10 mouse cellular contexts compared by ENCODE assay signal in the genomic region with DNA sequence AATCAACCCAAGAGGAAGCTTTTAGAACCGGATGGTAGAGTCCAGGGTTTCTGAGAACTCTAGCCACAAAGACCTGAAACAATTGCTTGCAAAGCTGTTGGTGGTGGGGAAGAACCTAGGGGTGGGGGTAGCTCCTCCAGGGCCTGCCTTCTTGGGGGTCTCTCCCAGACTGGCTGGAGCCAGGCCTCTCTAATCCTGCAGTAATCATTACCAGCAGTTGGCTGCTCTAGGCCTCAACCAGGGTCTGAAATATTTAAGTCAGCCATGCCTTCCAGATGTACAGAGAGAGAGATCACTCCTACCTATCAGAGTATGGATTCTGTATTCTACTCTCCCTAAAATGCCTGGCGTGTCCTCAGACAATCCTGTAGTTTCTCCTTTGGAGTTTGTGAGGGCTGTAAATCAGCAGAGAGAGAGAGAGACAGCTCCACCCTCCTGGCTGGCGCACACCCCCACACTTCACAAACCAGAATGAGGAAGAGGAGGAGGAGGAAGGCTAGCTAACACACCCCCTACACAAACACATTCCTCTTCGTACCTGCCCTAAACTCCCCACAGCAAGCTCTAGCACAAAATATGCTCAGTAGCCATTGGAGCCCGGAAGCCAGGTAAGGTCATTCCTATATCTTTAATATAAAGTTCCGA. TPM values are rescaled to one million over a fixed set of nuclear protein-coding genes. Genes with fewer than 3 reads are reported as not detected.
DNase-seq lines count a peak whose midpoint lies in the region; ATAC-seq and TF ChIP-seq lines count a peak whose summit lies in the region.
"Had no signal": no experiment of that assay in that cellular context is flagged by ENCODE, and none has a peak within 500 bp of the region (broad histone marks: within the 10 kb centered on the region; RNA-seq: fewer than 3 reads in every experiment).

No protein-coding gene starts in this region.

- no peak for TF ChIP-seq EP300 in liver, embryonic 14.5 days (IDR thresholded peaks at IDR 0.05; ENCODE audit: low read depth)

- H3K9ac ChIP-seq in kidney, embryonic 16.5 days (replicated peaks; ENCODE audit: low read length) = peak overlapping the region; percentile 97; the same call in 1 of the 2 replicates
- no peak overlapping the region for H3K9ac ChIP-seq in embryonic facial prominence, embryonic 13.5 days
- H3K9ac ChIP-seq in liver, embryonic 14.5 days (replicated peaks) = no peak overlapping the region
- H3K9ac ChIP-seq: forebrain, embryonic 13.5 days had no signal

- 37% methylated on average over 6 of the region's 6 CpGs for WGBS in kidney, embryonic 16.5 days
- WGBS in embryonic facial prominence, embryonic 13.5 days = 30% methylated on average over 6 of the region's 6 CpGs
- WGBS in liver, embryonic 14.5 days (ENCODE audit: insufficient replicate concordance) = 38% methylated on average over 6 of the region's 6 CpGs

- H3K4me2 ChIP-seq in kidney, embryonic 16.5 days (replicated peaks; ENCODE audit: low read depth, low read length) = no peak overlapping the region; the same call in 1 of the 2 replicates
- H3K4me2 ChIP-seq in embryonic facial prominence, embryonic 13.5 days = peak overlapping the region; percentile 94
- peak overlapping the region; percentile 90 for H3K4me2 ChIP-seq in liver, embryonic 14.5 days (ENCODE audit: low read depth)

- H3K4me3 ChIP-seq in kidney, embryonic 16.5 days (ENCODE audit: low read length) = peak overlapping the region; percentile 87; the same call in 1 of the 2 replicates
- H3K4me3 ChIP-seq in embryonic facial prominence, embryonic 13.5 days = no peak overlapping the region
- no peak overlapping the region for H3K4me3 ChIP-seq in liver, embryonic 14.5 days (ENCODE audit: insufficient read depth in 1 of 2, low read depth in 2 of 2, low read length in 2 of 2)
- H3K4me3 ChIP-seq: forebrain, embryonic 13.5 days had no signal

- intact Hi-C loops in left cerebral cortex, postnatal 14 days (cut with DNase I) = loop anchor here (2.0 to 5.0 kb wide), 2 partner anchors 17 to 201 kb away; no protein-coding TSS in a partner anchor

- no peaks in the 10 kb centered on the region for H3K27me3 ChIP-seq in kidney, embryonic 16.5 days (ENCODE audit: insufficient read depth, low read length)
- H3K27me3 ChIP-seq in embryonic facial prominence, embryonic 13.5 days = no peaks in the 10 kb centered on the region
- H3K27me3 ChIP-seq in liver, embryonic 14.5 days (ENCODE audit: control insufficient read depth, insufficient read depth, low read length) = peaks cover 2% of the 10 kb centered on the region; the same call in 1 of the 2 replicates
- H3K27me3 ChIP-seq: forebrain, embryonic 13.5 days had no signal

- no peaks in the 10 kb centered on the region for H3K9me3 ChIP-seq in kidney, embryonic 16.5 days (ENCODE audit: low read length)
- no peaks in the 10 kb centered on the region for H3K9me3 ChIP-seq in embryonic facial prominence, embryonic 13.5 days
- no peaks in the 10 kb centered on the region for H3K9me3 ChIP-seq in liver, embryonic 14.5 days (ENCODE audit: control insufficient read depth, low read length)
- H3K9me3 ChIP-seq: forebrain, embryonic 13.5 days had no signal

- ATAC-seq in kidney, embryonic 16.5 days (ENCODE audit: low FRiP score, low TSS enrichment) = no peak
- no peak for ATAC-seq in embryonic facial prominence, embryonic 13.5 days (ENCODE audit: insufficient number of reproducible peaks, insufficient read depth, low FRiP score, low TSS enrichment, low read depth)
- ATAC-seq in liver, embryonic 14.5 days (ENCODE audit: insufficient read depth) = no peak
- ATAC-seq: forebrain, embryonic 13.5 days; hindbrain, postnatal 0 days had no signal

- H3K4me1 ChIP-seq in kidney, embryonic 16.5 days (ENCODE audit: insufficient read depth, low read length) = peaks cover 39% of the 10 kb centered on the region
- H3K4me1 ChIP-seq in embryonic facial prominence, embryonic 13.5 days = peaks cover 47% of the 10 kb centered on the region
- peaks cover 3 to 20% of the 10 kb centered on the region in 2 experiments; a peak in 3 of 4 replicates for H3K4me1 ChIP-seq in liver, embryonic 14.5 days (replicated peaks; ENCODE audit: control insufficient read depth in 2 of 2, insufficient read depth in 2 of 2, low read length in 1 of 2)

- no peak for TF ChIP-seq CTCF in liver, embryonic 14.5 days (IDR thresholded peaks at IDR 0.05; ENCODE audit: low read depth)

- peaks cover 24% of the 10 kb centered on the region for H3K36me3 ChIP-seq in kidney, embryonic 16.5 days (ENCODE audit: insufficient read depth, low read length)
- peaks cover 34% of the 10 kb centered on the region for H3K36me3 ChIP-seq in embryonic facial prominence, embryonic 13.5 days
- H3K36me3 ChIP-seq in liver, embryonic 14.5 days (replicated peaks; ENCODE audit: control insufficient read depth, insufficient read depth, low read depth) = peaks cover 2% of the 10 kb centered on the region

- peak overlapping the region; percentile 98 for H3K27ac ChIP-seq in kidney, embryonic 16.5 days (ENCODE audit: low read length)
- H3K27ac ChIP-seq in embryonic facial prominence, embryonic 13.5 days = peak overlapping the region; percentile 99
- H3K27ac ChIP-seq in liver, embryonic 14.5 days = no peak overlapping the region; the same call in 1 of the 2 replicates
- H3K27ac ChIP-seq: forebrain, embryonic 13.5 days; hindbrain, postnatal 0 days had no signal

- DNase-seq in embryo, embryonic 10.5 days (ENCODE audit: low spot score) = peak; percentile 36
- no peak for DNase-seq in embryo, embryonic 9.5 days (ENCODE audit: extremely low spot score)
- no peak for DNase-seq in kidney, adult 11 months
- DNase-seq in liver, embryonic 14.5 days (ENCODE audit: low read depth in 3 of 3, low spot score in 3 of 3) = no peak
- DNase-seq in left cerebral cortex, postnatal 14 days (ENCODE audit: low spot score in 2 of 2) = no peak
- DNase-seq in frontal cortex, postnatal 36 days (ENCODE audit: low spot score in 2 of 2) = no peak

RNA-seq across cellular contexts. Expression of gene Lzts2, which starts 0.5 kb away (rescaled TPM):
- 57.5 and 59.2 TPM in 2 replicates for polyA plus RNA-seq in kidney, embryonic 16.5 days (2015; fragmentation: Nextera tagmentation; extraction: Ambion mirVana)
- 64.6 and 73.3 TPM in 2 replicates for polyA plus RNA-seq in embryonic facial prominence, embryonic 13.5 days (2015; fragmentation: Nextera tagmentation; extraction: Ambion mirVana)
- polyA plus RNA-seq in liver, embryonic 14.5 days (2012; rRNA removed) = 4.8 and 6.2 TPM in 2 replicates
- polyA plus RNA-seq in liver, embryonic 14.5 days (2014; fragmentation: Nextera tagmentation; extraction: Ambion mirVana) = 3.7 and 6.0 TPM in 2 replicates
- 10 to 100 TPM; 28.9 to 31.6 TPM for total RNA-seq in left cerebral cortex, postnatal 14 days (2021)

RNA-seq across cellular contexts. Expression of gene Mrpl43, which starts 7.5 kb away (rescaled TPM):
- 69.5 and 72.8 TPM in 2 replicates for polyA plus RNA-seq in kidney, embryonic 16.5 days (2015; fragmentation: Nextera tagmentation; extraction: Ambion mirVana)
- polyA plus RNA-seq in embryonic facial prominence, embryonic 13.5 days (2015; fragmentation: Nextera tagmentation; extraction: Ambion mirVana) = 72.6 and 81.2 TPM in 2 replicates
- 28.9 and 30.5 TPM in 2 replicates for polyA plus RNA-seq in liver, embryonic 14.5 days (2012; rRNA removed)
- polyA plus RNA-seq in liver, embryonic 14.5 days (2014; fragmentation: Nextera tagmentation; extraction: Ambion mirVana) = 19.6 and 20.5 TPM in 2 replicates
- total RNA-seq in left cerebral cortex, postnatal 14 days (2021) = 10 to 100 TPM; 41.2 to 44.6 TPM

RNA-seq across cellular contexts. Expression of gene Twnk, which starts 8.2 kb away (rescaled TPM):
- 28.4 and 31.5 TPM in 2 replicates for polyA plus RNA-seq in kidney, embryonic 16.5 days (2015; fragmentation: Nextera tagmentation; extraction: Ambion mirVana)
- polyA plus RNA-seq in embryonic facial prominence, embryonic 13.5 days (2015; fragmentation: Nextera tagmentation; extraction: Ambion mirVana) = 27.0 and 28.5 TPM in 2 replicates
- polyA plus RNA-seq in liver, embryonic 14.5 days (2012; rRNA removed) = 6.0 and 8.0 TPM in 2 replicates
- polyA plus RNA-seq in liver, embryonic 14.5 days (2014; fragmentation: Nextera tagmentation; extraction: Ambion mirVana) = 4.3 TPM in 2 replicates
- 10 to 100 TPM; 13.2 to 14.7 TPM for total RNA-seq in left cerebral cortex, postnatal 14 days (2021)

RNA-seq across cellular contexts. Expression of gene Sema4g, which starts 24.8 kb away (rescaled TPM):
- 6.5 and 7.0 TPM in 2 replicates for polyA plus RNA-seq in kidney, embryonic 16.5 days (2015; fragmentation: Nextera tagmentation; extraction: Ambion mirVana)
- polyA plus RNA-seq in embryonic facial prominence, embryonic 13.5 days (2015; fragmentation: Nextera tagmentation; extraction: Ambion mirVana) = 7.1 and 7.6 TPM in 2 replicates
- 24.9 and 32.5 TPM in 2 replicates for polyA plus RNA-seq in liver, embryonic 14.5 days (2012; rRNA removed)
- polyA plus RNA-seq in liver, embryonic 14.5 days (2014; fragmentation: Nextera tagmentation; extraction: Ambion mirVana) = 2.6 and 3.3 TPM in 2 replicates
- 10 to 100 TPM; 36.2 to 37.5 TPM for total RNA-seq in left cerebral cortex, postnatal 14 days (2021)

RNA-seq across cellular contexts. Expression of gene Pdzd7, which starts 31.8 kb away (rescaled TPM):
- polyA plus RNA-seq in kidney, embryonic 16.5 days (2015; fragmentation: Nextera tagmentation; extraction: Ambion mirVana) = 0.82 and 0.89 TPM in 2 replicates
- polyA plus RNA-seq in embryonic facial prominence, embryonic 13.5 days (2015; fragmentation: Nextera tagmentation; extraction: Ambion mirVana) = 0.47 and 0.51 TPM in 2 replicates
- 0.02 and 0.03 TPM in 2 replicates for polyA plus RNA-seq in liver, embryonic 14.5 days (2012; rRNA removed)
- polyA plus RNA-seq in liver, embryonic 14.5 days (2014; fragmentation: Nextera tagmentation; extraction: Ambion mirVana) = not detected in 2 replicates
- total RNA-seq in left cerebral cortex, postnatal 14 days (2021) = 1 to 10 TPM; 3.3 to 3.4 TPM
